Mouse (Mus musculus): ENCODE measurements at regions not wholly inside any gene's neighbourhood (a gene's known extent, or its start where the extent isn't known, plus 50 kb on each side); places are given as distances from the start of the nearest gene placed in this dataset.

DNA sequence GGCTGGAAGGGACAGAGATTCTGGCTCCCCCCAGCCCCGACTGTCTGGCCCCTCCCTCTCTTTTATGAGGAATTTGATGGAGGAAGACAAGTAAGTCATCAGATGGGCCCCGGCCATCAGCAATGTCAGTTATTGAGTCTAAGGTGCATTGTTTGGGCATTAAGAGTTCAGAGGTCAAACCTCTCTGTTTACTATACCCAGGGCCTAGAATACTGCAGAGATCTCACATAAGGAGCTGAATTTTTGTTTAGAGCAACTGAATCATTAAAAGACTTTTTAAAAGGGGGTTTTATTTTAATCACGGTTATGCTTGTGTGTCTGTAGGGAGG is 353.1 kb upstream of the Jarid2 start:
- DNase-seq = no peak
- 46% methylated on average over 3 of the region's 3 CpGs for WGBS
- H3K4me3 ChIP-seq (replicated peaks; ENCODE audit: extremely low read depth, low read depth, low read length) = no peak overlapping the region
- TF ChIP-seq POLR2A (IDR thresholded peaks at IDR 0.05; ENCODE audit: borderline replicate concordance, extremely low read depth, low read depth, low read length) = no peak
- no peak for TF ChIP-seq CTCF (IDR thresholded peaks at IDR 0.05; ENCODE audit: insufficient read depth, low read length)
- peaks cover 2% of the 10 kb centered on the region; the same call in 1 of the 2 replicates for H3K4me1 ChIP-seq (ENCODE audit: control insufficient read depth, insufficient read depth, low read length)

- WGBS = 58% methylated on average over 7 of the region's 7 CpGs
- Histone ChIP-seq H3K4me1 (ENCODE audit: control insufficient read depth, insufficient read depth, low read length) (no peaks in the 10 kb centered on the region; the same call in 1 of the 2 replicates), H3K4me3 (replicated peaks; ENCODE audit: extremely low read depth, low read depth, low read length) (no peak overlapping the region)
- TF ChIP-seq POLR2A (IDR thresholded peaks at IDR 0.05; ENCODE audit: borderline replicate concordance, extremely low read depth, low read depth, low read length) (no peak), CTCF (IDR thresholded peaks at IDR 0.05; ENCODE audit: insufficient read depth, low read length) (no peak)
- DNase-seq = no peak
Observed at GRCm38 (mm10) chr13:44381721-44382450, 347.4 kb upstream of the Jarid2 start.

DNA sequence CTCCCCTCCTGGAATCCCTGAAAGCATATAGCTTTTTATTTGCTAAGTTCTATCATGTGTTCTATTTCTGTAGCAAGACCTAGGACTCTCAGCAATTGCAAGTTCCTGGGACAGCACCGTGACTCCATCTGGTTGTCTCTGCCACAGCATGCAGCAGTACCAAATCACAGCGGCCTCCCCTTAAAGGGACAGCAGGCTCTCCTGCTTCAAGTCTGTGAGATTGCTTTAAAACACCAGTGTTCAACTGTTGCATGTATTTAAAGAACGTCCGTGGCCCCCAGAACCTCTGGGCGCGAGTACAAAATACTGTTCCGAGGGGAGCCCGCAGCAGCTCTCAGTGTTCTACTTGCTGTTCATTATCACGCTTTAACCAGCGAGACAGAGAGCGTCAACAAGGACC is 346.0 kb upstream of the Jarid2 start:
- Histone ChIP-seq H3K4me3 (replicated peaks; ENCODE audit: extremely low read depth, low read depth, low read length) (no peak overlapping the region), H3K4me1 (ENCODE audit: control insufficient read depth, insufficient read depth, low read length) (no peaks in the 10 kb centered on the region; the same call in 1 of the 2 replicates)
- no peak for DNase-seq
- 61% methylated on average over 11 of the region's 11 CpGs for WGBS
- TF ChIP-seq POLR2A (IDR thresholded peaks at IDR 0.05; ENCODE audit: borderline replicate concordance, extremely low read depth, low read depth, low read length) = no peak
- TF ChIP-seq CTCF (IDR thresholded peaks at IDR 0.05; ENCODE audit: insufficient read depth, low read length) = no peak

GRCm38 (mm10) chr13:44386767-44387166 is 342.5 kb upstream of the Jarid2 start:
- Histone ChIP-seq H3K4me1 (ENCODE audit: control insufficient read depth, insufficient read depth, low read length) (no peaks in the 10 kb centered on the region), H3K4me3 (replicated peaks; ENCODE audit: extremely low read depth, low read depth, low read length) (no peak overlapping the region)
- 71% methylated on average over 8 of the region's 8 CpGs for WGBS
- TF ChIP-seq POLR2A (IDR thresholded peaks at IDR 0.05; ENCODE audit: borderline replicate concordance, extremely low read depth, low read depth, low read length) (no peak), CTCF (IDR thresholded peaks at IDR 0.05; ENCODE audit: insufficient read depth, low read length) (no peak)
- no peak for DNase-seq

DNA sequence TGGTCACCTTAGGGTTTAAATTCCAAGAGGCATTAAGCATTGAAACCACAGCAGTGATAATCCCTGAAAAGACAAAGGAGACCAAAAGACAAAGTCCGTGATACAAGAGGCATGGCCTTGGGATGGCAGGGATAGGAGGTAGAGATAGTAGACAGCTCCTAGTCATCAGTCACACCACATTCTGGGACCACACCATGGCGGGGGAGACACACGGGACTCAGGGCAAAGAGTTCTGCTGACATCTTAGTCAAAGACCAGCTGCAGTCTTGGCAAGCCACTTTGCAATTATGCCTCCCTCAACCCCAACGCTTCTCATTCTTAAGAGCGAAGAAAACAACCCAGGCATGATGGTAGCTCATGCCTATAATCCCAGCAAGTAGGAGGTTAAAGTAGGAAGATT is 339.6 kb upstream of the Jarid2 start:
- no peak for DNase-seq
- no peak overlapping the region for H3K4me3 ChIP-seq (replicated peaks; ENCODE audit: extremely low read depth, low read depth, low read length)
- TF ChIP-seq CTCF (IDR thresholded peaks at IDR 0.05; ENCODE audit: insufficient read depth, low read length) (no peak), POLR2A (IDR thresholded peaks at IDR 0.05; ENCODE audit: borderline replicate concordance, extremely low read depth, low read depth, low read length) (no peak)
- H3K4me1 ChIP-seq (ENCODE audit: control insufficient read depth, insufficient read depth, low read length) = no peaks in the 10 kb centered on the region
- WGBS = 83% methylated on average over 5 of the region's 5 CpGs

DNA sequence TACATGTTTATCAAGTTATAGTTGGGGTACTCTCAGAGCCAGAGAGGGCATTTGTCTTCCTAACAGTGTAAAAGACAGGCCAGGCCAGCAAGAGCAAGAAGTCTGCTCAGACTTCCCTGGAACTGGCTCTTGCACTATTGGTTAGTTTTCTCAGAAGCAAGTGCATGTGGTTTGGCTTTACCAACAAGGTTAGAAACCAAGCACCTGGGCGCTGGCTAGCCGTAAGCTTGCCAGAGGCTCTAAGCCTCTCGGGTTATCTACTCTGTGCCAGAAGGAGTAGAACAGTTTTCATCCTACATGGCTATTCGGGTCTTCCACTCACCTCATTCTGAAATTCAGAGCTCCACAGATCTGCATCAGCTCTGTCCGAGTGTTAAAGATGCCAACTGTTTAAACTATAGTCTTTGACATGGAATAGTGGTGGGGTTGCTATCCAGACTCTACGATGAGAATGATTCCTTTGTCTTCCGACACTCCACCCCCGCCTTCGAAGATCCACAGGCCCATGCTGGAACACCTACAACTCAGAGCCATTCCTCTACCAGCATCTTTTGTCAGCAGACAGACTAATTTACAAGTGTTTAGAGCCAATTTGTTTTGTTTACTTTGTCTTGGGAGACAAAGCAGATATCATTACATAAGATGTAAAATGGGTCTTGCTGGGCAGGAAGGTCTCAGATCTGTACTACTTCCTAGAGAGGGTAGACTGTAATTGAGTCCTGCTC is 338.4 kb upstream of the Jarid2 start:
- Histone ChIP-seq H3K4me3 (replicated peaks; ENCODE audit: extremely low read depth, low read depth, low read length) (no peak overlapping the region), H3K4me1 (ENCODE audit: control insufficient read depth, insufficient read depth, low read length) (no peaks in the 10 kb centered on the region)
- no peak for DNase-seq
- WGBS = 90% methylated on average over 9 of the region's 9 CpGs
- no peak for TF ChIP-seq POLR2A (IDR thresholded peaks at IDR 0.05; ENCODE audit: borderline replicate concordance, extremely low read depth, low read depth, low read length)
- no peak for TF ChIP-seq CTCF (IDR thresholded peaks at IDR 0.05; ENCODE audit: insufficient read depth, low read length)

DNA sequence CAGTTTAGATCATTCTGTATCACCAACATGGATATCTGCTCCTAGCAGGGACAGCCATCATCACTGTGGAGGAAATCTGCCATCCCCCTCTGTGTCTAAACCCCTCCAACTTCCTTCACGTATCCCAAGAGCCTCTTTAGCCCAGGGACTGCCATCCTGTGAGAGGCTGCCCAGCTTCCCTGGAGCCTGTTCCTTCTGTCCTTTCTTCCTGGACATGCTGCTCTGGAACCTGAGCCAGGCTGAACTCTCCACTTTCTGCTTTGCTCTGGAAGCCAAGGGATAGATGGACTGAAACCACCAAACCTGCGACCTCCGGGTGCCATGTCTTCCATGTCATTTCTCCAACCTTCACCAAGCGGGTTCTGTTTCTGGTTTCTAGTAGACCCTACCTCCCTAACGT is 335.3 kb upstream of the Jarid2 start:
- no peaks in the 10 kb centered on the region for H3K4me1 ChIP-seq (ENCODE audit: control insufficient read depth, insufficient read depth, low read length)
- TF ChIP-seq CTCF (IDR thresholded peaks at IDR 0.05; ENCODE audit: insufficient read depth, low read length) = no peak
- 94% methylated on average over 5 of the region's 5 CpGs for WGBS
- DNase-seq = no peak
- H3K4me3 ChIP-seq (replicated peaks; ENCODE audit: extremely low read depth, low read depth, low read length) = no peak overlapping the region

DNA sequence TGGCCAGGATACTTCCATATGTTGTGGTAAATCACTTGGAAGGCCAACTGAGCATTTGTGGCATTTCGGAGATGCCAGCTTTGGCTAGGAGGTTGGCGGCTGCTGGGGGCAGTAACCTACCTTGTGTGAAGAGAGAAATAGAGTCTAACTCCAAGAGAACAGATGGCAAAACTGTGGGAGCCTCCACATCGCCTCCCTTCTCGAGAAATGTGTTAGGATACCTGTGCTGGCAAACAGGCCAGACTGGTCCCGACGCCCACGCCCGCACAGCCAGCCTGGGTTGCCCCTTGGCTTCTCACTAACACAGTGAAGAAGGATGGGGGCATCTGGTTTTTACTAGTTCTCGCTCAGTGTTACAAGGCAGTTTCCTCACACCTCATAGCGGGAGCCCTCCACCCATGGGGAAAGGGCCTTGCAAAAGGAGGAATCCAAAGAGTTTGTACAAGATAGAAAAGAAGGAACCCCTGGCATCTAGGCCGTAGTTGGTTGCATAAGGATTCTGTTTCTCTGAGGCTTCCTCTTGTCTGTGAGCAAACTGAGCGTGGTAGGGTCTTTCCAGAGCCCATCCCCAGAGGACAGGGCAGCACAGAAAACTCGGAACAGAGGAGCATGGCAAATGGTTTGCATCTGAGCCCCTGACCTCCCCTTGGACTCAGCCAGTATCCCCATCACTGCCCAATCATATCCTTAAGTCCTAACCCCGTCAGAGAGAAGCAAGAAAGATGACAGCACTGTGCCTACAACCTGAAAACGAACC is 330.5 kb upstream of the Jarid2 start:
- no peak overlapping the region for H3K4me3 ChIP-seq (replicated peaks; ENCODE audit: extremely low read depth, low read depth, low read length)
- no peaks in the 10 kb centered on the region for H3K4me1 ChIP-seq (ENCODE audit: control insufficient read depth, insufficient read depth, low read length)
- no peak for DNase-seq
- TF ChIP-seq POLR2A (IDR thresholded peaks at IDR 0.05; ENCODE audit: borderline replicate concordance, extremely low read depth, low read depth, low read length) (no peak), CTCF (IDR thresholded peaks at IDR 0.05; ENCODE audit: insufficient read depth, low read length) (no peak)
- 94% methylated on average over 15 of the region's 15 CpGs for WGBS

DNA sequence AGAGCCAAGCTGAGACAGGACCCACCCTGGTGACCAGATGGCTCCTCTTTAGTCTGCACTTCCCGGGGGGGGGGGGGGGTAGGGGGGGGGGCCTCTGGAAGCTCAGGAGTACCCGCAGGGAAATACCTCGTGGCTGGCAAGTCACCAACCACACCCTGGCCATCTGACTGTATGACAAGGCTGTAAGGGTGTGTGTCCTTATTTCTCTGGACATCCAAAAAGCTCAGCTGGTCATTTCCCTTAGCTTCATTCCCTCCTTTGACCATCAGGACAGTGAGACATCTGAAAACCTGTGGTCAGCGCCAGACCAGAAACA is 329.9 kb upstream of the Jarid2 start:
- TF ChIP-seq CTCF (IDR thresholded peaks at IDR 0.05; ENCODE audit: insufficient read depth, low read length) = no peak
- TF ChIP-seq POLR2A (IDR thresholded peaks at IDR 0.05; ENCODE audit: borderline replicate concordance, extremely low read depth, low read depth, low read length) = no peak
- no peak overlapping the region for H3K4me3 ChIP-seq (replicated peaks; ENCODE audit: extremely low read depth, low read depth, low read length)
- WGBS = 52% methylated on average over 4 of the region's 4 CpGs
- no peaks in the 10 kb centered on the region for H3K4me1 ChIP-seq (ENCODE audit: control insufficient read depth, insufficient read depth, low read length)
- no peak for DNase-seq

All from lung, adult 2 months (tissue).